Mouse (Mus musculus) forebrain, embryonic 10.5 days (tissue): ENCODE data around the gene Plxna4. TPM values are rescaled to one million over a fixed set of nuclear protein-coding genes. Genes with fewer than 3 reads are reported as not detected.

Experiments used
- DNase-seq: peaks from one replicate; pipeline ENCODE4 v3.0.0-alpha.2; 2017; ENCODE audit warnings: low spot score; ENCODE audit errors: extremely low spot score
- H3K27ac ChIP-seq: fragments of 300-500 bp; sonication (generic); 2 replicates; pipeline ENCODE4 v1.5.1; 2016; ENCODE audit warnings: mild to moderate bottlenecking
- H3K27me3 ChIP-seq: fragments of 300-500 bp; sonication (generic); 2 replicates; pipeline ENCODE4 v1.6.1; 2016; ENCODE audit warnings: mild to moderate bottlenecking; ENCODE audit not compliant: poor library complexity, severe bottlenecking
- H3K36me3 ChIP-seq: fragments of 300-500 bp; sonication (generic); replicated peaks from 2 replicates; pipeline ENCODE4 v1.6.1; 2016; ENCODE audit warnings: mild to moderate bottlenecking, moderate library complexity
- H3K4me1 ChIP-seq: fragments of 300-500 bp; sonication (generic); 2 replicates; pipeline ENCODE4 v1.6.1; 2016
- H3K4me3 ChIP-seq: fragments of 300-500 bp; sonication (generic); 2 replicates; pipeline ENCODE4 v1.5.1; 2016; ENCODE audit warnings: mild to moderate bottlenecking, moderate library complexity
- H3K9me3 ChIP-seq: fragments of 300-500 bp; sonication (generic); 2 replicates; pipeline ENCODE4 v1.6.1; 2016; ENCODE audit warnings: mild to moderate bottlenecking, moderate library complexity
- WGBS: fragments of 180-500 bp; shearing (Covaris S2); methylation state at CpG from one replicate; pipeline ENCODE4 v1.1.7; 2016; 5-methylcytosine and 5-hydroxymethylcytosine counted together
- polyA plus RNA-seq: library from polyadenylated mRNA; unstranded; fragments of >200 nt; fragmentation: Nextera tagmentation; extraction: Ambion mirVana; gene quantifications from 2 replicates; pipeline ENCODE4 v1.2.1, GENCODE M21; 2016

The Plxna4 gene
- polyA plus RNA-seq, 1 experiment from 2014 or later, result 1.2 TPM

DNA sequence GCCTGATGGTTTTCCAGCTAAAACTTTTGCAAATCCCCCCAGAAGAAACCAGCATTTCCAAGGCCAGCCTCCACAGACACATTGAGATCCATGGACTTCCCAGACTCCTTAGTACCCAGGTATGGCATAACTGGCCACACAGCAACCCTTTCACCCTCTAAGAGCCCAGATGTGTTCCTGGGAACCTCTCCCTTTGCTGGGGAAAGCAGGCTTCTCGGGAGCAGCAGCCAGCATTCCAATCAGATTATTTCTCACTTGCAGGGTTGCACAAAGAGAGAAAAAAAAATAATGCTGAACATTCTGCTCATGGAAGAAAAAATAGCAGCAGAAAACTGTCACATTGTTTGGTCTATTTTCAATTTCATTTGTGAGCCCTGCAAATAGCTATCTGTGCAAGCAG lies 178.4 kb downstream of the Plxna4 start:
- no peak overlapping the region for H3K4me3 ChIP-seq
- H3K4me1 ChIP-seq, result peaks cover 18% of the 10 kb centered on the region
- H3K9me3 ChIP-seq, result no peaks in the 10 kb centered on the region
- WGBS, result 63% methylated on average over 1 of the region's 1 CpGs
- H3K27me3 ChIP-seq, result no peaks in the 10 kb centered on the region
- DNase-seq, result no peak
- no peak overlapping the region for H3K27ac ChIP-seq
- H3K36me3 ChIP-seq, result no peaks in the 10 kb centered on the region

DNA sequence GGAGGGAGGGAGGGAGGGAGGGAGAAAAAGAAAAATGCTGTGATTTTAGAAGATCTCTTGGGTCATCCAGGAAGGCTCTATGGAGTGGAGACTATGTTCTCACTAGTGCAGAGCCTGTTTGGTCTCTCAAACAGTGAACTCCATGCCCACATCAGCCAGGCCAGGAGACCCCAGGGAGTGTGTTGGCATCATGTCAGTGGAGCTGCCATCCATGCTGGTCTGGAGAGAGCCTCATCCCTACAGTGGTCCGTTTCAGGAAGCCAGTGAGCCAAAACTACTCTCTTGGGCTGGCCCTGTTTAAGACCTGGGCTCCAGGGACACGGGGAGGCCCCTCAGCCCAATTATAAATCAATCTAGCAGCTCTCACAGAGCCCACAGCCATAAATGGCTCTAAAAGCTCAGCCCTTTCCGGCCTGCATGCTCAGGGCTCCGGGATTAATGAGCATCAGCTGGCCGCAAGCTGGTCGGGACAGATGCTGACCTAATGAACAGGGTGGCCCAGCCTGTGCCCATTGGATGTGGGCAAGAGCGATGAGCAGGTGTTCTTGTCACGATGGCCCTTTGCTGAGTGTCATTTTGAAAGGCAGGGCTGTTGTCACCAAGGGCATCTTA lies 180.3 kb downstream of the Plxna4 start:
- H3K9me3 ChIP-seq, result no peaks in the 10 kb centered on the region
- 69% methylated on average over 8 of the region's 8 CpGs for WGBS
- no peak for DNase-seq
- H3K36me3 ChIP-seq, result no peaks in the 10 kb centered on the region
- no peak overlapping the region for H3K27ac ChIP-seq
- H3K27me3 ChIP-seq, result no peaks in the 10 kb centered on the region
- H3K4me3 ChIP-seq, result no peak overlapping the region
- peaks cover 13% of the 10 kb centered on the region for H3K4me1 ChIP-seq

DNA sequence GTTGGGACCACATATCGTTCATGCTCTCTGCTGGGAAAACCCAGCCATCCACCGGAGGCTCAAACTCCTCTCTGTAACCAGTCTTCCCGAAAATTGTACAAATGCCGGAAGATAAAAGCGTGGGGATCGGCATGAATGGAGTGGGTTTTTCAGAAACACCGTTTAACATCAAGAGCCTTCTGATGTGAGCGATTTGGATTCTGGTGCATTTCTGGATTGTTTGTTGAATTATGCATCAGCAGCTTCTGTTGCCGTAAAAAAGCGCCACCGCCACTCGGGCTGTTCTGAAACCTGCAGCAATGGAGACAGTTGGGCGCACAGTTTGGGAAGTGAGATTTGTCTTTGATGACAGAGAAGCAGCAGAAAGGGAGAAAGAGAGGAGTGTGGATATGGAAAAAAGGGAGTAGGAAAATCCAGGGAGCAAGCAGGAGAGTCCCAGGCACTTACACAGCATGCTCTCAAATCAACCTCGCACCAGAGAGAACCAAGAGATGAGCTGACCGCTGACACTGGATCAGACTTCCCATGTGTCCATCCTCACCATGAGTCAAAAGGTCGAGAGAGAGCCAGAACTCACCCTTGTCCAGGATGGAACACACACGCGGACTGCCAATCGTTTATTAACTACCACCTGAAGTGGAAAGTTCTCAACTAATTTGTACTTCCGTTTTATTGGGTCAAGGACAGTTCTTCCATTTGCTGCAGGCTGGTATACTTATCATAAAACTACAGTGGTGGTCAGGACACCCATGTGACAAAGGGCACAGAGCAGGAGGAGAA lies 181.5 kb downstream of the Plxna4 start:
- WGBS, result 93% methylated on average over 20 of the region's 20 CpGs
- Histone ChIP-seq H3K27ac (no peak overlapping the region), H3K4me3 (no peak overlapping the region), H3K27me3 (no peaks in the 10 kb centered on the region), H3K36me3 (no peaks in the 10 kb centered on the region), H3K9me3 (no peaks in the 10 kb centered on the region), H3K4me1 (peaks cover 7% of the 10 kb centered on the region; the same call in 1 of the 2 replicates)
- no peak for DNase-seq

DNA sequence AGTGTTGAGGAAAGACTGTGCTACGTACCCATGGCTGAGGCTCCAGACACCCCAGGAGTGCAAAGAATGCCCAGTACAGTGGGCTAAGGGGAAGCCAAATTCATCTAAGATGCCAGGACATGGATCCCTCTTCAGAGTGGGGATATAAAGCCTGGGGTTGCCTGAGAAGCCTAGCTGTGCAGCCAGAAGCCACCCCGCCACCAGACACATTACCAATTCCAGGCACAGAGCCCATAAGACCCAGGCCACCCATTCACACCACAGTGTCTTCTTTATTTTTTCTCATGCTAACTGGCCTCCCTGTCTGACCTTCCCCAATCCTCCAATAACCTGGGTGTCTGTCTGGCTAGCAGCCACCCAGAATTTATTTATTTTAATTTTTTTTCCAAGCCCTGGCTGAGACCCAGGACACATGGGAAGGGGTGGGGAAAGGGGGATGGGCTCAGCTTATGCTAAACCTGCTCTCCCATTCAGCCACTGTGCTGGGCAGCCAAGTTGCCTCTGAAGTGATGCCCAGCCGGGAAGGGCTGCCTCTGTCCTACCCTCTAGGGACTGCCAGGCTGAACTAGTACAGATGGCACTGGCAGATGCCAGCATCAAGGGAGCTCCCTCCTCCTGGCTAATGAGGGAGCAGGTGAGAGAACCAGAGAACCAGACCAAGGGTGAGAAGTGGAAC lies 185.3 kb downstream of the Plxna4 start:
- no peak for DNase-seq
- no peaks in the 10 kb centered on the region for H3K9me3 ChIP-seq
- no peak overlapping the region for H3K4me3 ChIP-seq
- 83% methylated on average over 3 of the region's 3 CpGs for WGBS
- H3K27ac ChIP-seq, result no peak overlapping the region
- H3K4me1 ChIP-seq, result peaks cover 2% of the 10 kb centered on the region; the same call in 1 of the 2 replicates
- no peaks in the 10 kb centered on the region for H3K27me3 ChIP-seq
- no peaks in the 10 kb centered on the region for H3K36me3 ChIP-seq

DNA sequence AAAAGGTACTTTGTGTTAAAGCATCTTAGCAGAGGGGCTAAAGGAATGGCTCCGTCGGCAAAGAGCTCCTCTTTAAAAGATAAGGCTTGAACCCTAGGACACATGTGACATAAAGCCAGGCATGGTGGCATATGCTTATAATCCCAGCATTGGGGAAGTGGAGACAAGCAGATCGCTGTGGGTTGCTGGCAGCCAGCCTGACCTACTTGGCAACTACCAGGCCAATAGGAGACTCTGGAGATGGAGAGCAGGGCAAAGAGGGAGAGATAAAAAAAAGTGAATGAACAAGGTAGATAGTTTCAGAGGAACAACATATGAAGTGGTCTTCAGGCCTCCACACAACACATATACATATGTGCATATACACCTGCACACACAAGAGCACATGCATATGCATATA lies 189.7 kb downstream of the Plxna4 start:
- Histone ChIP-seq H3K4me3 (no peak overlapping the region), H3K9me3 (no peaks in the 10 kb centered on the region), H3K36me3 (no peaks in the 10 kb centered on the region), H3K4me1 (peaks cover 9% of the 10 kb centered on the region), H3K27me3 (no peaks in the 10 kb centered on the region), H3K27ac (no peak overlapping the region)
- 90% methylated on average over 3 of the region's 3 CpGs for WGBS
- no peak for DNase-seq

DNA sequence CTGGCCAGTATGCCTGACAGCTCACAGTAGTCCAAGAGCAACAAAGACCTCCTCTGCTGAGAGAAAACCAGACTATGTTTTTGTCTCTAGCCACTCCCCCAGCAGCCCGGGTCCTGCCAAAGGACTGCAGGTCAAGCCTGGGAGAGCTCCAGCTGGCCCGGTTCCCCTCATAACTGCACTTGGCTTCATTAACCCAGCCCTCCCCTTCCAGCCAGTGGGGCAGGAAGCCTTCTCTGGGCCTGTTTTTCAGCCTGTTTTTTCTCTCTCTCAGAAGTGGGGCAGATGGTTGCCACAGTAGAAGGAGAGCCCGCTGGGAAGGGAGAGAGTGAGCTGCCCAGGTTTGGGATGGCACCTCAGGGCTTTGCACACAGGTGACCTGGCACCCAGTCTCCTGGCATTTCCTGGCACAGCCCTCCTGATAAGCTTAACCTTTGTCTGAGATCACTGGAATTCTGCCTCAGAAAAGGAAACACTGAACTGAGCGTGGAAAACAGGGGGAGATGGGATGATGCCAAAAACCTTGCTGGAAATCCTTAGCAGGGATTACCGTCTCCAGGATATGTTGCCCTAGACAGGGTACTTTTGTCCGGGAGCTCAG lies 190.8 kb downstream of the Plxna4 start:
- Histone ChIP-seq H3K9me3 (no peaks in the 10 kb centered on the region), H3K36me3 (no peaks in the 10 kb centered on the region), H3K4me3 (no peak overlapping the region), H3K27ac (0 out of 2 replicates have a peak overlapping the region, but pooled peaks have one; percentile 5), H3K4me1 (peaks cover 9% of the 10 kb centered on the region), H3K27me3 (no peaks in the 10 kb centered on the region)
- no peak for DNase-seq
- 58% methylated on average over 6 of the region's 6 CpGs for WGBS

DNA sequence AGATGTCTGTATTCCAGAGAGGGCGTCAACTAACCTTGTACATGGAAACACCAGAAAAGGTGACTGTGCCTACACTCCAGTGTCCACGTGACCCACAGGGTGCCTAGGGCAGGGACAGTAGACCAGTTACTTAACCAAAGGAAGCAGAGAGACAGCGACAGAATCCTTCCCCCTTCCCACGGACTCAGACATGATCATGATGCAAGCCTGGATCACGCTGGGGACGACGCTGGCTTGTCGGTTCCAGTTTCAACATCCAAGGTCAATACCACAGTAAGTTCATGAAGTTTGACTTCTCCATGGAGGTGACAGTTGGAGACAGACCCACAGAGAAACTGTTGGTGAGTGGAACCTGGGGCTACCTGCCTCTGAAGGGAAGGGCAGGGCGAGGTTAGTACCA lies 192.6 kb downstream of the Plxna4 start:
- H3K9me3 ChIP-seq, result no peaks in the 10 kb centered on the region
- WGBS, result 88% methylated on average over 9 of the region's 9 CpGs
- peaks cover 15% of the 10 kb centered on the region for H3K4me1 ChIP-seq
- DNase-seq, result no peak
- H3K4me3 ChIP-seq, result no peak overlapping the region
- no peaks in the 10 kb centered on the region for H3K36me3 ChIP-seq
- H3K27me3 ChIP-seq, result no peaks in the 10 kb centered on the region
- H3K27ac ChIP-seq, result no peak overlapping the region

DNA sequence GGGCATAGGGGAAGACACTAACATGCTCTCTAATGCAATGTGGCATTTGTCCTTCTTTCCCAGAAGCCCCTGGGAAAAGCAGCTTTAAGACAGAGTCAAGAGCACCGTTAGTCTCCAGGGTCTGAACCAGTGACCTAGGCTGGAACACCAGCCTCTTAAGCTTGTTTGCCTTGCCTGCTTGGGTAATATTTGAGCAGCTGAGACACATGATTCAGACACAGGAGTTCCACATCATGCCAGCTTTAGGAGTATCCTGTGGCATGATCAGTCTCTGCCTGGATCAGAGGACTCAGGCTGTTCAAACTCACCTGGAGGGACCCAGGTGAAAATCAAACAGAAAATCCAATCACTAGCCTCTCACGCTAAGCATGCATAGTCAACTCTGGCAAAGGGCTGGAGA lies 195.7 kb downstream of the Plxna4 start:
- no peaks in the 10 kb centered on the region for H3K36me3 ChIP-seq
- no peak for DNase-seq
- no peaks in the 10 kb centered on the region for H3K27me3 ChIP-seq
- 83% methylated on average over 2 of the region's 2 CpGs for WGBS
- no peak overlapping the region for H3K4me3 ChIP-seq
- no peak overlapping the region for H3K27ac ChIP-seq
- peaks cover 13% of the 10 kb centered on the region for H3K4me1 ChIP-seq
- no peaks in the 10 kb centered on the region for H3K9me3 ChIP-seq

DNA sequence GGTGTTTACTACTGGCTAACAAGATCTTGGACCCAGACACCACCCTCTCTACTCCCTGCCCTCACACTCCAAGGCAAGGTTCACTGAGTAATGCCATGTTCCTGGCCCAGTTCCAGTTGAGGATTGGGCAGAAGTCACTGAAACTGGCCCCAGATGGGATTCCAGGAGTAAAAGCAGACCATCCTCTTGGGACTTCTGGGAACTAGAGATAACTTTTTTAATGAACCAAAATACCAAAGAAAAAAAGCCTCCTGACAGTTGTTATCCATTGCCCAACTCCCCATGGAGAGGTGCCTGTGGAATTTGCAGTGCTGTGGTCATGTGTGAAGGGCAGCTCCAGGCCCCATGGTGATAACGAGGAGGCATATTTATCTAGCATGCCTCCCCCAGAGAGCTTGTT lies 199.7 kb downstream of the Plxna4 start:
- no peak overlapping the region for H3K4me3 ChIP-seq
- no peaks in the 10 kb centered on the region for H3K9me3 ChIP-seq
- peaks cover 16% of the 10 kb centered on the region for H3K4me1 ChIP-seq
- H3K27me3 ChIP-seq, result no peaks in the 10 kb centered on the region
- DNase-seq, result no peak
- H3K27ac ChIP-seq, result no peak overlapping the region
- 77% methylated on average over 1 of the region's 1 CpGs for WGBS
- H3K36me3 ChIP-seq, result no peaks in the 10 kb centered on the region

DNA sequence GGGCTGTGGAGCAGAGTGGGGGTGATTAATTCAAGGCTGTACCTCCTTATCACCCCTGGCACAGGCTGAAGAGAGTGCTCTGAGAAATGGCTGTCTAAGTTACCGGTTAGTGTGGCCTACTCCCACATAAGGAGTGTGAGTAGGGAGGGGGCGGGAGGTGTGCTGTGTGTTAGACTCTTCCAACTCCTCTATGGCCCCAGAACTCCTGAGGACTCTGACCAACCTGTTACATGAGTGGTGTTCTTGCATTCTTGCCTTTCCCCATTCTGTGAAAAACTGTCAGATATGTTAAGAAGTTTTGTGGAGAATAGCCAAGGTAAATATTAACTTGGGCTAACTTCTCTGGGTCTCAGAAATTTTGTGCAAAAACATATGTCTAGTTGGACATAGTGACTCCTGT lies 201.1 kb downstream of the Plxna4 start:
- Histone ChIP-seq H3K4me1 (peaks cover 13% of the 10 kb centered on the region), H3K27me3 (no peaks in the 10 kb centered on the region), H3K27ac (no peak overlapping the region), H3K4me3 (no peak overlapping the region), H3K36me3 (no peaks in the 10 kb centered on the region), H3K9me3 (no peaks in the 10 kb centered on the region)
- 90% methylated on average over 2 of the region's 2 CpGs for WGBS
- no peak for DNase-seq

DNA sequence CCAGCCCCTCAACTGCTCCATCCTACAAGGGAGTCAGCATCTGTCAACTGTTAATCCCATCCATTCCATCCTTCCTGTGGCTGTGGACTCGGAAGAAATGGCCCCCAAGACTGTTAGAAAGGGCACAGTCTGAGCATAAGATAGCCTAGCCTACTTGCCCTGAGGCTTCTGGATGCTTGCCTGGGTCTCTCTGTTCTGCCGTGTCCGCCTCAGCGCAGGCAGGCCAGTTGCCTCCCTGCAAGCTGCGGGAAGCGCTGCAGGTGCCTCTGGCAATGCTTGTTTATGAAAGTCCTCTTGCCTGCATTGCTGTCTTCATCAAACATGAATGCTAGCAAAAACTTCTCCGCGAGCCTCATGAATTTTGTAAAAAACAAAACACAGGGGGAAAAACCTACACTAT lies 203.1 kb downstream of the Plxna4 start:
- WGBS, result 76% methylated on average over 8 of the region's 8 CpGs

DNA sequence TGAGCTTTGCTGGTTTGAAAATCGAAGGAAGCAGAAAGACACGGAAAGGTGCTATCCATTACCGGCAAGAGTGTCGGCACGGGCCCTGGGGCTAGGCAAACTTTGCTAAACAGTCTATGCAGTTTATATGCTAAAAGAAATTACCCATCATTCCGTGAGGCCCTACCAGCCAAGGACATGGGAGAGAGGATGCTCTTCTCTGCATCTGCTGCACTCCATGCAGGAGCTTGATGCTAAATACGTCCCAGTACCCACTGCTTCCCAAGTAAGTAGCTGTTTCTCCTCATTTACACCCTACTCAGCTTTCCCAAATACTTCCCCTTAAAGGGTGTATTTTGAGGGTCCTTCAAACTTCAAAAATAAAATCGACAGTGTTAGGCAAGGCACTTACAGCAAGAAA lies 203.6 kb downstream of the Plxna4 start:
- H3K4me3 ChIP-seq, result no peak overlapping the region
- DNase-seq, result no peak
- H3K9me3 ChIP-seq, result no peaks in the 10 kb centered on the region
- H3K27ac ChIP-seq, result no peak overlapping the region
- 90% methylated on average over 8 of the region's 8 CpGs for WGBS
- no peaks in the 10 kb centered on the region for H3K27me3 ChIP-seq
- no peaks in the 10 kb centered on the region for H3K36me3 ChIP-seq
- peaks cover 16% of the 10 kb centered on the region for H3K4me1 ChIP-seq

More for the DNA sequence above, 203.1 kb downstream of the Plxna4 start:
- no peak for DNase-seq
- Histone ChIP-seq H3K27me3 (no peaks in the 10 kb centered on the region), H3K4me3 (no peak overlapping the region), H3K4me1 (peaks cover 16% of the 10 kb centered on the region), H3K36me3 (no peaks in the 10 kb centered on the region), H3K27ac (no peak overlapping the region), H3K9me3 (no peaks in the 10 kb centered on the region)

DNA sequence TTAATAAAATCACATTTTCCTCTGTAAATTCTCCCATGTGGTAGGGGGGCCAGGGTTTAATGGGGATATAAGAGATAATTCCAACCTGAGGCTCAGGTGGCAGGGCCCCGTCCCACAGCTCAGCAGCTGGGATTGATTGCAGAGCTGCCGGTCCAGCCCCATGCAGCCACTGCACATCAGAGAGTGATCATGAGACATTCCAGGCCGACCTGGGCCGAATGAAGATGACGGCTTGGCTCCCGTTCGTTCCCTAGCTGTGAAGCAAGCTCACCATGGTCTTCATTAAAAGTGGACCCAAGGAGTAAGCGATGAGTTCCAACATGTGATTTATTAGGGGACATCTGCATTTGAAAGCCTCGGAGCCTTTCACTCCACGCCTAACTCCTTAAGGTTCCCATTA lies 206.5 kb downstream of the Plxna4 start:
- peak; percentile 21 for DNase-seq
- Histone ChIP-seq H3K27ac (no peak overlapping the region), H3K4me1 (peaks cover 29% of the 10 kb centered on the region), H3K36me3 (no peaks in the 10 kb centered on the region), H3K9me3 (no peaks in the 10 kb centered on the region), H3K4me3 (no peak overlapping the region), H3K27me3 (no peaks in the 10 kb centered on the region)
- 75% methylated on average over 10 of the region's 10 CpGs for whole genome bisulfite sequencing
